Mouse (Mus musculus): ENCODE data around the gene Rundc3b.

Rundc3b gene

GRCm38 (mm10) chr5:8487989-8488700 lies 134.6 kb downstream of the Rundc3b start:
- 68% methylated on average over 4 of the region's 4 CpGs for WGBS

- WGBS = 61% methylated on average over 5 of the region's 5 CpGs
These were observed 166.2 kb downstream of the Rundc3b start for GRCm38 (mm10) chr5:8456561-8456960.

Data from cerebral cortex, adult 2 months (tissue).